Mouse (Mus musculus) gastrocnemius, postnatal 14 days (tissue): Measurements from ENCODE around the gene Meis2. TPM values are rescaled to one million over a fixed set of nuclear protein-coding genes. Genes with fewer than 3 reads are reported as not detected.

Source experiments
- DNase-seq: peaks from one replicate; pipeline ENCODE4 v3.0.0; 2021; ENCODE audit warnings: mixed read lengths
- intact Hi-C: fragments of 180-260 bp; cut with DNase I; formaldehyde crosslinking; loops from one replicate; pipeline ENCODE4 v1.15.1; 2025; ENCODE audit warnings: low total_unique reads
- total RNA-seq, 2 experiments: library from RNA; stranded (reverse); gene quantifications; 2 replicates each; pipeline ENCODE4 v1.2.3; 2021

Meis2 gene
- total RNA-seq, 2 experiments from 2014 or later = 2.6 to 3.2 TPM

DNA sequence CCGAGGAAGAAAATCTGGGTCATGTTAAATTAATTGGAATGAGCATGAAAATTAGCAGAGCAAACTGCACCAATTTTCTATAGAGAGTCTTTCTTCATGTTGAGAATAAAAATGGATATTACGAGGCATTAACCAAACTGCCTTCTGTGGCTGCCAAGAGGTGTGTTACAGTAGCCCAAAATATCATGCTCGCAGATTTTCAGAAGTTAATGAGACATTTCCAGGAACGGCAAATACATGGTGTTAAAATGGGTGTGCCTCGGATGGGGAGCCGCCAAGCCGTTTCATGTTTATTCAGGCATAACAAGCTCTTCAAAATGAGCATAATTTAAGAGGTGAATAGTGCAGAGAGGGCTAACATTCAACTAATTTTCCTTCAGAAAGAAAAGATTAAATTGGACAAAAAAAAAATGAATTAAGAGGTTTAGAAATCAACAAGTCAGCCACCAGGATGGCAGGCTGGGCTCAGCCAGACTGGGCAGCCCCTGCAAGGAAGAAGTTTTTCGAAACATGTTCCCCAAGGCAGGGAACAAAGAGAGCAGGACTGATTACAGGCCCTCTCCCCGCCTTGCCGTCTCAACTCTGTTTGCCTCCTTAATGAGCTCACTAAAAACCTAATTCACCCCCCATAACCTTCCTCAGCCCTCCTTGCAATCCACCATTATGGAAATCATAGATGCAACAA lies 46.7 kb downstream of the Meis2 start:
- intact Hi-C loops = no loop called here
- no peak for DNase-seq

DNA sequence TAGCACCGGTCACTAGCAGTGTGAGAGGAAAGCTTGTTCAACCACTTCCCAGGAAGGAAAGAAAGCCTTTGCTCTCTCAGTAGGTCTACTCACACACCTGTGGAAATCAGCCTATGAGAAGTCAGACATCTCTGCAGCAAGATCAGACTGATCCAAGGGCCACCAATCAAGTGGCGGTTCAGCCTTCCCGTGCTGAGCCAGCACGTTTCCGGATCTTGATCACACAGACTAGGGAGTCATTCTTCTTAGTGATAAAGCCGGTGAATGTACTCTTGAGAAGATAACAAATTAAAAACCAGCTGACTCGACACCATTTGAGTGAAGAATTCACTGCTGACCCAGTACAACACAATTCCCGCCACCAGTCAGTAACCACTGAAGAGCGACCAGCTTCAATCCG lies 50.1 kb downstream of the Meis2 start:
- DNase-seq = no peak

DNA sequence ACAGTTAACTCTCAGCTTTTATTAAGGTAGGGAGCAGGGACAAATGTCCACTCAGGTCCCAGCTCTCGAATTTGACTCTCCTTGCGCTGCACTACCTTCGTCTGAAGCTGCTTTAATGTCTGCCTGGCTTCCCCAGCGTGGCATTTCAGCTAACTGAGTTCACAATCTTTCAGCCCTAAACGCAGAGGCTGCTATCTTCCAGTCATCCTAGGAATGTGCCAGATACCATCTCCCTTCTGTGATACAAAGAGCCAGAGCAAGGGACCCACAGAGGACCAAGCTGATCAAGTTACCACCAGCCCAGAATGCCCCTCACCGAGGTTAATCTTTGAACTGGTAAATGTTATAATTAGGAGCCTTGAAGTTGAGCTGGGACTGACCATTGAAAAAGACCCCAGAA lies 55.2 kb downstream of the Meis2 start:
- DNase-seq = no peak

More for the DNA sequence above, 50.1 kb downstream of the Meis2 start:
- intact Hi-C loops = no loop called here

DNA sequence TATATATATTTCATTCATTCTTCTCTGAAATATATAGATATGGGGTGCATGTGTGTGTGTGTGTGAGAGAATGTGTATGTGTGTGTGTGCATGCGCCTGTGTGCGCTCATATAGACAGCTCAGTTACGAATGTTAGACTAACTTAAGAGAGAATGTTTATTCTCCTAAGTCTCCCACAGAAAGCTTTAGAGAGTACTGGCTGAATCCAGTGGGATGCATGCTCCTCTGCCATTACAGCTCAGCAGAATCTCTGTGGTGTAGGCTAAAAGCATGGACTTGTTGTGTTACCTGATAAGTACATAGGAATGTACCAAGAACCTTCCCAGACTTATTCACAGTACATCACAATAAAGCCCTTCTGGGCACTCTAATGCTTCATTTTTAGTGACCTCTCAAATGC lies 55.6 kb downstream of the Meis2 start:
- intact Hi-C loops = no loop called here
- no peak for DNase-seq

More for the DNA sequence above, 55.2 kb downstream of the Meis2 start:
- intact Hi-C loops = no loop called here

DNA sequence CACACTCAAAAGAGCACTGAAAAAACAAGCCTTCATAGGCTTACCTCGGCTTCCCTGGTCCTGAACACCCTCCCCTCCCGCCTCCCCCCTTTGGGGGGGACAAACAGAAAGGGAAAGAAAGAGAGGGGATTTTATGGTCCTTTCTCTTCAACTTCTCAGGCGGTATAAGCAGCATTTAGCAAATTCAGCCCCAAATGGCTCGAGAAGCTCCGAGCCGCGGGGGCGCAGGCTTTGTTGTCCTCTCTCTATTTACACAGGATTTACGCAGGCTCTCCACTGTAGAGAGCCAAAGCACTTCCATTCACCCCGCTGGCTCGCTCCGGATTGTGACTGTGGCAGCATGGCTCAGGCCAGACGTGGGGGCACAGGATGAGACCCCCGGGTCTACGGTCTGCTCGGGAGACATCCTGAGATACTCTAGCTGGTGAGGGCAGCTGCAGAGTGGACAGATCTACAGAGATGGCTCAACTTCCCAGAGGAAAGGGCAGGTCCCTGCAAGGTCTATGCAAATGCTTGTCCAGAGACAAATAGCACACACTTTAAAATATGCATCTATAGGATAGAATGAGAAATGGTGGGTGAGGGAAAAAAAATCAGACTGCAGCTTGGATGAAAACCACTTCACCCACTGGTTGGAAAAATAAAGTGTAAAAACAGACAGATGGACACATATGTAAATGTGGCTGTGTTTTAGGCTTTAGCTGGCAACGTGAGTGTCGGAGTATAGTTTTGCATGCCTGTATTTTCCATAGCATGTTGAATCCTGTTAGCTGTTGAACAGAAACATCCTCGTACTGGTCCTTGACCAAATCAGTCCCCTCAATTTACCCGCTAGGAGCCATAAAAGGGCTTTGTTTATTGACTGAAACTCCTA lies 56.3 kb downstream of the Meis2 start:
- intact Hi-C loops = no loop called here
- no peak for DNase-seq

DNA sequence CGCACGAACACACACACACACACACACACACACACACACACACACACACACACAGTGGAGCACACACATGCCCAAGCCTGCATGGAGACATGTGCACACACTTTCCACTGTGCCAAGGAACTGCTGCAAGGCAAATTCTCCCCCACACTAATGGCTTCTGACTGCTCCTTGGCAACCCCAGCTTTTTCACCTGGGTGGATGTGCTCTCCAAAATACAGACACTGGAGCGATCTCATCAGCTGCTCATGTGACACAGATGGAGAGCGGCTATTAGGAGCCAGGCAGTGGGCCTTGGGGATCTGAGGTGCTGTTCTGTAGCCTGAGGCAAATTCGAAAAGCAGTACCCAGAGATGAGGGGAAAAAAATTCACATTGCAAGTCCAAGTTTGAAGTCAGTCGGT lies 63.3 kb downstream of the Meis2 start:
- no peak for DNase-seq
- intact Hi-C loops = no loop called here

DNA sequence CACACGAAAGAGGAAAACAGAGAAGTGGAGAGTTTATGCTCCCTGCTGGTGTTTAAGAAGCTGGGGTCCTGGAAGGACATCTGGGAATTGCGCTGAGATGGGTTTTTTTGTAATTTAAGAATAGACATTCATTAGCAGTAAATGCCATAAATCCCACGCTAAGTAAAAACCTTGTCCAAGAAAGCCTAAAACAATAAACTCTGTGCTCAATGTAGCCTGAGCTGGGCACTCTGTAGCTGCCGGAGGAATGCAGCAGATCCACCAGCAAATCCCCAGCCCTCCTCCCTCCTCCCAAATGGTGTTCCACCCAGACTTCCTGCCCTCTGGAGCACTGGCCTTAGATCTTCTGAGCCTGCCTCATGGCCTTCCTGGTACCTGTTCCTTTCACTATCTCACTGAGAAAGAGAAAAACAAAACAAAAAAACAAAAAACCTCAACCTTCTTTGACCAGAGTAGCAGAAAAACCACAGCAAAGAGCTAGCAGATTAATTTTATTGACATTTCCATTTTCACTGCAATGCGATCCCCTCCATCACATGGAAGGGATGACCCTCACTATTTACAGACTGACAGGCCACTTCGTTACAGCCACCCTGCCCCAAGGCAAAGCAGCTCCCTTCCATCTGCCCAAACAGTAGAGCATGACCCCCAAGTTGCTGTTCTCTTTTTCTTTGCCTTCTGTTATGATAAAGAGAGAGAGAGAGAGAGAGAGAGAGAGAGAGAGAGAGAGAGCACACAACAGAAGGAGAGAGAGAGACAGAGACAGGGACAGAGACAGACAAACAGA lies 64.1 kb downstream of the Meis2 start:
- no peak for DNase-seq
- intact Hi-C loops = no loop called here

DNA sequence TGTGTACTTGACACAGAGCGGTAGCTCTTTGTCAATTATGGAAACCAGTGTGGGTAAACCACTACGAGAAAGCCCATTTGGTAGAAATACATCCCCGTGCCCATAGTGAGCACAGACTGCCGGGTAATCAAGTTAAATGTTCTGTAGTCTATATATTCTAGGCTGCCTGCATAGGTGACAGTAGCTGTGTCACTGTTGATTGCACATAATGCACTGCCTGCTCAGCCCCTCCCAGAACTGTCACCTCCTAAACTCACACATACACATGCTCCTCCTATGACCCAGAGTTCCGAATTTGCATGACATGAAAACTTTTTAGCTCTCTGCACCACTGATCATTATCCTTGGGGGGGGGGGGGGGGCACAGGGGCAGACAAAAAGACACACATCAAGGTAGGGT lies 65.1 kb downstream of the Meis2 start:
- intact Hi-C loops = no loop called here
- DNase-seq = no peak

DNA sequence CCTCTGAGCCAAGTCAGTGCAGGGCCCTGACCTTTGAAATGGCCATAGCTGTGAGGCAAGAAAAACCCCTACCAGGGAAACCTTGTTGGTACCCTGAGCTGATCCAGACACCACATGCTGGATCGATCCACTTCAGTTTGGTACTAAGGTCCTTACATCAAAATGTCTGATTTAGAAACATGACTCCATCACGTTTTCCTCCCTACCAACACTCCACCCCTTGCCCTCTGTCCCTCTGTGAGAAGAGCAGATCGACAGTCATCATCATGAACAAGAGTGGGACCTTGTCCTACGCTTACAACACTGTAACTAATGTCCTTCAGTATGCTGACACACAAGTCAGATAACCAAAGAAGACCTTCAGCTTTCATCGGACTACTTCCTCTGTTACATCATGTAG lies 66.8 kb downstream of the Meis2 start:
- intact Hi-C loops = no loop called here
- DNase-seq = no peak

DNA sequence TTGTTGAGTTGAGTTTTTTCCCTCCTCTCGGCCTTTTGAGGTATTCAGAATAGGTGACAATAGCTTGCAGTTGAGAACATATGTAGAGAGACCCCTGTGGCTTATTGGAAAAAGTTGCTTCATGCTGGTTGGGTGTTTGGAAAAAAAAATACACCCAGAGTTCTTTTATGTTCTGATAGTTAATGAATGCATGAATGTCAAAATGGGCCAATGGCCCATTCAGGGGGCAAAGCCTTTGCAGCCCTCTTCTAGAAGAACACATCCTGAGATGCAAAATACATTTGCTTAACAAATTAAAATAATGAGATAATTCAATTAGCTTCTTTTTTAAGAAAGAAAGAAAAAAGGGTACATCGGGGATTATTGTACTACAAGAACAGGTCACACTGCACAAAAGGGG lies 69.2 kb downstream of the Meis2 start:
- intact Hi-C loops = no loop called here
- DNase-seq = no peak

DNA sequence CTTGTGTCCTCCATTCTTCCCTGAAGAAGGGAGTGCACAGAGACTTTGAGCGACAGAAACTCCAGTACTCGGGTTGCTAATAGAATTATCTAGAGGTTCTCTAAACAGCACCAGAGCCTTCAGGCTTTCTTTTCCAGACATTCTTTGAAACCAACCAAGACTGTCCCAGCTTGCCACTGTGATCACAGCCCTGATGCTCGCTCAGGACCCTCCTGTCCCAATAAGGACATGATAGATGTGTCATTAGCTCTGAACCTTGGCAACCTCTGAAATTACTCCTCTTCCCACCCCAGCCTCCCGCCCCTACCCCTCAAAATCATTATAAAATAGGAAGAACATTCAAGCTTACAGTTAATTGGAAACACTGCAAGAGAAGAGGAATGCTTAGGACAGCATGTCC lies 71.8 kb downstream of the Meis2 start:
- intact Hi-C loops = no loop called here
- no peak for DNase-seq

DNA sequence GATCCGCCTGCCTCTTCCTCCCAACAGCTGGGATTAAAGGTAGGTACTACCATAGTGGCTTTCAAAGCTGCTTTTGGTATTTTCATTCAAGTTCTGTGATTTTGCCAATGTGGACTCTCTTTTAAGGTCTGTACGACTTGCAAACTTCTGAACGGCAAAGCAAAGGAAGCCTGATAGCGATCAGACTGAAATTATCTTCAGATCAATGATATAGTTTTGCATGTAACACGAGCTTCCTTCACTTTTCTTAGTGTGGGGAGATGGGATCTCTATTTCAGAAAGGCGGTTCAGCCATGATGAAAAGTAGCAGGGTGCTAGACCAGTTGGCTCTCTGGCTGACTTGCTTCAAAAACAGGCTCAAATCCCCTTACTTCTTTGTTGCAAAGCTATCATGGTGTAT lies 76.4 kb downstream of the Meis2 start:
- no peak for DNase-seq

DNA sequence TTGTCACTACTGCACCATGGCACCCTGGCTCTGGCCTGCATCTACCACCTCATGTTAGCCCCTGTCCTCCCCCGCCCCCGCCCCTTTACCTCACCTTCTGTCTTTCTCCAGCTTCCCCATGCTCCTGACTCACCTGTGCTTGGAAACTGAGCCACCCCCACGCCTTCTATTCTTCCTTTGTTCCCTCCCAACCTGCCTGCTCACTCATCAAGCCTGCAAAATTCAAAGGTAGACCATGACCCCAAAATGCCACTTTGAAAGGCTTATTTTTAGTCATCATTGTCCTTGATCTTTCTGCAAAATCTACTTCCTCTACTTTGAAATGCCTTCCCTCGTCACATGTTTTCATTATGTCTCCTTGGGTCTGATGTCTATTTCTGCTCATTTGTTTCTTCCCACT lies 77.2 kb downstream of the Meis2 start:
- intact Hi-C loops = no loop called here
- DNase-seq = no peak

More for the DNA sequence above, 76.4 kb downstream of the Meis2 start:
- intact Hi-C loops = no loop called here

DNA sequence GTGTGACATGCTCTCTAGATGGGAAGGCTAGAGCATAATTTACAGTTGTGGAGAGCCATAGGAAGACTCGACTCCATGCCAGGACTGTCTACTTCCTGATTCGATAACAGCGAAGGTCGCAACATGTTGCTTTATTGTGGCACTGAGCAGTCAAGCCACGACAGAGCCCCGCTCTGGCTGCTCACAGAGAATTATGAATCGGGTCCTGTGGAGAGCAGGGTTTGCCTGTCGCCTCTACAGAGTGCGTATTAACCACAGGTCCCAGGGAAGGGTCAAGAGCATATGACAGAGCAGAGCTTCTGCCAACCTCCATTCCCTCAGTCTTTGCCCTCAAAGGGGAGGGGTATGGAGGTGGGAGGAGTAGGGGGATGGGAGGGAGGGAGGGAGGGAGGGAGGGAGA lies 80.7 kb downstream of the Meis2 start:
- intact Hi-C loops = no loop called here
- DNase-seq = no peak

DNA sequence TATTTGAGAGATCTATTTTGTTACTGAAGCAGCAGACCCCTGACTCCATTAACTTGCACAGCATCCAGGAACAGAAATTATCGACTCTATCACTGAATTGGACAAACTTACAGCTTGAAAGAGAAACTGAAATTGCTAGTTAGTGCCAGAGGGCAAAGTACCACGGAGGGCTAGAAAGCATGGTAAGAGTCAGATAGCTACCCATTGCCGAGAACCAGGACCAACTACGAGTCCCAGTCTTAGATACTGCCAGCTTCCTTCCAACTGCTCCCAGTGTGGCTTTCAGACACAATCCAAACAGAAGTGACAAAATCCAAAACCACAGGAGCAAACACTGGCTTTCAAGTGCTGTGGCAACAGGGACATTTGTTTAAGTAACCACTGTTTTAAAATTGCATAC lies 81.2 kb downstream of the Meis2 start:
- intact Hi-C loops = no loop called here
- no peak for DNase-seq

DNA sequence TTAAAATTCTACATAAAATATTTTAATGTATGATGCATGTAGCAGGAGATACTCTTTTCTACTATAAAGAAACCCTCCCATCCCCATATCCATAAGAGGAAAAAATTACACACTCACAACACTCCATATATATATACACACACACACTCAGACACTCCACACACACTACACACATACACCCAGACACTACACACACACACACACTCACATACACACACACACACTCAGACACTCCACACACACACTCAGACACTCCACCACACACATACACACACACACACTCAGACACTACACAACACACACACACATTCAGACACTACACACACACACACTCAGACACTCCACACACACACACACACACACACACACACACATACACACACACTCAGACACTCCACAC lies 85.1 kb downstream of the Meis2 start:
- intact Hi-C loops = no loop called here
- DNase-seq = no peak

DNA sequence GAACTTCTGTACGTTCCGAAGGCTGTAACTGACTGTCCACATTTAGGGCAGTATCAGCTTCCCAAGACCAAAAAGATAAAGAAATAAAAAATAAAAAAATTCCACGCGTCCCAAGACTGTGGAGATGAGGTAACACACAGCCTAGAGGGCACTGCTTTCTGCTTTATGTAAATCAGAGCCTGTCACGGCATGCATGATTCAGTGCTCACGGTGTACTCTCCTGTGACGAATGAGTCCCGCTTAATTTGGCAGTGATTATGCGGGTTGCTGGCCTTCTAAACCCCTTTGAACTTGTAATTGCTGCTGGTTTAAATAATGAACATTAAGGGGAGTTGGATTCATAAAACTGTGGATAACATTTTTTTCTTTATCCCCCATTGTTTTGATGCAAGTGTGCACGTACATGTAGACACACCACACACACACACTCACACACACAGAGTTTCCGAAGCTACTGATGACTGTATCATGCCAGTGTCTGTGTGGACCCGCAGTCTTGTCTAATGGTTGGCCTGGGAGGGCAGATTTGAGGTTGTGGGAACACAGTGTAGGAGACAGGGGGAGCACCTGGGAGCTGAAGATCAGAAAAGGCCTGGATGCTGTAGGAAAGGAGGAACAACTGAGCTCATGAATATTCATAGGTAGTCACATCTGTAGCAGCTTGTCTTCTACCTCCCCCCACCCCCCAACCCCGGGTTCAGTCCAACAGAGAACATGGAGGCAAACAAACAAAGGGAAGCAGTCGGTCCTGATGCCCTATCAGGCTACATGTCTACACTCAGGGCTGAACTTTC lies 85.8 kb downstream of the Meis2 start:
- no peak for DNase-seq
- intact Hi-C loops = no loop called here

DNA sequence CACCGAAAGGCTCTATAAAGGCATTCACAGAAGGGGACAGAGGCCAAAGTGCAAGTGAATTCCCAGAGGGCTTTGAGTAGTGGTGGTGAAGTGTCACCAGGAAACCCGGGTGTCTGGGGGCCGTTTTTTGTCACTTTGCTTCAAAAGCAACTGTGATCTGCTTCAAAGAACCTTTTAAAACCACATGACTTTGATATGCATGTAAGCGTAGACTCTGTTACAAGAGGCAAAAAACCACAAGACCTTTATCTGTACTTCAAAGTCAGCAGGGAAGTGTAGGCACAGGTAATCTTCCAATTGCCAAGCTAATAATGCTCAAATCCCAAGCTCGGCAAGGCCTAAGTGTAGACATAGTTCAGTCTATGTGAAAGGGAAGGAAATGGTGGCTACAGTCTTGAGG lies 87.0 kb downstream of the Meis2 start:
- intact Hi-C loops = no loop called here
- DNase-seq = no peak

DNA sequence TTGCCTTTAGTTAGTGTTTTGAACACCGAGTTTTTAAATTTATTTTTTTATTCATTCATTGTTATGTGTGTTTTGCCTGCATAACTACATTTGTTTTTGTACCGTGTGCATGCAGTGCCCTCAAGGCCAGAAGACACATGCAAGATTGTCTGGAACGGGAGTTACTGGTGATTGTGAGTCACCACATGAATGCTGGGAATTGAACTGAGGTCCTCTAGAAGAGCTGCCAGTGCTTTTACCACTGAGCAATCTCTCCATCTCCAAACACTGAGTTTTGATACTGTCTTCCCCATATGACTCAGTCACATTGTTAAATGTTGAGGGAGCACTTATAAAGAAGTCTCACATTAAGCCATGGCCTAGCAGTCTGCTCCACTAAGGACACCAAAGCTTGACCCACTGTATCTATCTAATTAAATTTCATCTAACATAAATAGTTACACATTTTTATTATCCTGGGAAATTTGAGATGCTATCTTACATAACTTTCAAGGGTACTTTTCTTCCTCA lies 94.3 kb downstream of the Meis2 start:
- no peak for DNase-seq
- intact Hi-C loops = no loop called here
